In genomic region chr5:76437100-76437499, GRCm38 (mm10) we compare ENCODE assay signal across 24 mouse cellular contexts. TPM values are rescaled to one million over a fixed set of nuclear protein-coding genes. Genes with fewer than 3 reads are reported as not detected.
DNase-seq lines count a peak whose midpoint lies in the region; ATAC-seq and TF ChIP-seq lines count a peak whose summit lies in the region.
"Had no signal": no experiment of that assay in that cellular context is flagged by ENCODE, and none has a peak within 500 bp of the region (broad histone marks: within the 10 kb centered on the region; RNA-seq: fewer than 3 reads in every experiment).

No protein-coding gene starts in this region.

- DNase-seq in NIH3T3 (ENCODE audit: low read depth) = peak; percentile 78
- peak; percentile 23 for DNase-seq in lung, adult 2 months
- DNase-seq in lung, postnatal 25 days (ENCODE audit: low spot score) = peak; percentile 79
- peak; percentile 73 for DNase-seq in stomach, postnatal 0 days (ENCODE audit: low spot score)
- no peak for DNase-seq in cerebellum, adult 11 months
- DNase-seq in thymus, adult 2 months = no peak
- DNase-seq: adrenal gland, postnatal 14 days; cerebellum, adult 2 months; gastrocnemius, postnatal 25 days; kidney, postnatal 4 days; layer of hippocampus, adult 9-11 months; right cerebral cortex, adult 18-20 months had no signal

- TF ChIP-seq EP300 in stomach, postnatal 0 days (optimal IDR thresholded peaks at IDR 0.05) = no peak

- ATAC-seq in stomach, postnatal 0 days (ENCODE audit: low FRiP score, low TSS enrichment) = peak; percentile 98
- no peak for ATAC-seq in cerebellum, adult (ENCODE audit: insufficient number of reproducible peaks, low FRiP score, low TSS enrichment)
- ATAC-seq: activated CD4-positive, CD25-positive, alpha-beta regulatory T cell, adult 4 months; CD4-positive, CD25-positive, alpha-beta regulatory T cell, adult 4 months; forebrain, embryonic 14.5 days; hindbrain, embryonic 16.5 days; intestine, embryonic 16.5 days had no signal

- no peaks in the 10 kb centered on the region for H3K36me3 ChIP-seq in stomach, postnatal 0 days (ENCODE audit: control insufficient read depth, insufficient read depth, low read length)
- no peaks in the 10 kb centered on the region for H3K36me3 ChIP-seq in thymus, adult 2 months (ENCODE audit: control insufficient read depth, insufficient read depth, low read length)
- H3K36me3 ChIP-seq: embryonic facial prominence, embryonic 10.5 days; limb, embryonic 12.5 days; neural tube, embryonic 12.5 days had no signal

- H3K27me3 ChIP-seq in stomach, postnatal 0 days (ENCODE audit: control insufficient read depth, insufficient read depth, low read length) = no peaks in the 10 kb centered on the region
- H3K27me3 ChIP-seq in thymus, adult 2 months (ENCODE audit: control insufficient read depth, insufficient read depth, low read length) = no peaks in the 10 kb centered on the region
- H3K27me3 ChIP-seq: limb, embryonic 12.5 days; neural tube, embryonic 12.5 days had no signal

- no peak overlapping the region for H3K9ac ChIP-seq in stomach, postnatal 0 days (ENCODE audit: low read length)
- H3K9ac ChIP-seq: limb, embryonic 12.5 days; liver, embryonic 14.5 days; neural tube, embryonic 12.5 days had no signal

- 56% methylated on average over 5 of the region's 5 CpGs for WGBS in lung, adult 2 months
- WGBS in stomach, postnatal 0 days = 52% methylated on average over 5 of the region's 5 CpGs
- 93% methylated on average over 5 of the region's 5 CpGs for WGBS in thymus, adult 2 months

- no peak for TF ChIP-seq CTCF in lung, adult 2 months (IDR thresholded peaks at IDR 0.05; ENCODE audit: insufficient read depth, low read length)
- no peak for TF ChIP-seq CTCF in stomach, postnatal 0 days (IDR thresholded peaks at IDR 0.05; ENCODE audit: low read depth)
- no peak for TF ChIP-seq CTCF in thymus, adult 2 months (IDR thresholded peaks at IDR 0.05; ENCODE audit: borderline replicate concordance, control insufficient read depth, extremely low read depth, insufficient read depth, low read length, poor library complexity)

- H3K9me3 ChIP-seq in stomach, postnatal 0 days (ENCODE audit: control insufficient read depth, low read length) = no peaks in the 10 kb centered on the region
- H3K9me3 ChIP-seq: neural tube, embryonic 12.5 days had no signal

- no peak overlapping the region for H3K4me2 ChIP-seq in stomach, postnatal 0 days (replicated peaks; ENCODE audit: low read depth)
- H3K4me2 ChIP-seq: limb, embryonic 12.5 days; neural tube, embryonic 12.5 days had no signal

- H3K4me3 ChIP-seq in lung, adult 2 months (replicated peaks; ENCODE audit: extremely low read depth, low read depth, low read length) = no peak overlapping the region
- H3K4me3 ChIP-seq in stomach, postnatal 0 days (ENCODE audit: low read depth, low read length) = no peak overlapping the region
- H3K4me3 ChIP-seq in thymus, adult 2 months (ENCODE audit: control insufficient read depth, insufficient read depth, low read length) = no peak overlapping the region
- H3K4me3 ChIP-seq: embryonic facial prominence, embryonic 10.5 days; limb, embryonic 12.5 days; neural tube, embryonic 12.5 days had no signal

- no peaks in the 10 kb centered on the region for H3K4me1 ChIP-seq in lung, adult 2 months (ENCODE audit: control insufficient read depth, insufficient read depth, low read length)
- H3K4me1 ChIP-seq in stomach, postnatal 0 days (replicated peaks; ENCODE audit: control insufficient read depth, insufficient read depth) = no peaks in the 10 kb centered on the region
- no peaks in the 10 kb centered on the region for H3K4me1 ChIP-seq in thymus, adult 2 months (replicated peaks; ENCODE audit: control insufficient read depth, insufficient read depth, low read length)
- H3K4me1 ChIP-seq: embryonic facial prominence, embryonic 10.5 days; limb, embryonic 12.5 days; neural tube, embryonic 12.5 days had no signal

- H3K27ac ChIP-seq in stomach, postnatal 0 days (replicated peaks) = peak overlapping the region; percentile 63
- H3K27ac ChIP-seq in thymus, adult 2 months (ENCODE audit: control insufficient read depth, insufficient read depth, low read length) = no peak overlapping the region
- H3K27ac ChIP-seq: embryonic facial prominence, embryonic 10.5 days; limb, embryonic 12.5 days; liver, embryonic 14.5 days; neural tube, embryonic 12.5 days had no signal

- no peak for TF ChIP-seq POLR2A in lung, adult 2 months (IDR thresholded peaks at IDR 0.05; ENCODE audit: borderline replicate concordance, extremely low read depth, low read depth, low read length)
- no peak for TF ChIP-seq POLR2A in thymus, adult 2 months (IDR thresholded peaks at IDR 0.05; ENCODE audit: control insufficient read depth, extremely low read depth, insufficient read depth, low read length, poor library complexity)

RNA-seq across cellular contexts. Expression of gene Gm7271, which starts 46.7 kb away (rescaled TPM):
- not detected in 2 replicates for polyA plus RNA-seq in lung, adult 2 months (2012; rRNA removed)
- polyA plus RNA-seq in stomach, postnatal 0 days (2015; fragmentation: Nextera tagmentation; extraction: Ambion mirVana) = not detected in 2 replicates
- not detected in 2 replicates for polyA plus RNA-seq in thymus, adult 2 months (2012; rRNA removed)
- polyA plus RNA-seq: activated CD4-positive, CD25-positive, alpha-beta regulatory T cell, adult 4 months; CD4-positive, CD25-positive, alpha-beta regulatory T cell, adult 4 months; forebrain, embryonic 14.5 days; heart, embryonic 16.5 days; intestine, embryonic 16.5 days; kidney, embryonic 14.5 days; limb, embryonic 12.5 days; liver, embryonic 14.5 days had no signal

Comparison
In these comparisons a context has a peak if more than half of its experiments do, and no peak if none do; other contexts are left out.
1. DNase-seq: peak in NIH3T3 (single experiment), lung, adult 2 months (single experiment), lung, postnatal 25 days (single experiment) and stomach, postnatal 0 days (single experiment); none in cerebellum, adult 11 months (single experiment) and thymus, adult 2 months (single experiment).